Mouse (Mus musculus) stomach, postnatal 0 days (tissue): Measurements from ENCODE around the gene Atl2.

Experiments
- CTCF ChIP-seq: IDR thresholded peaks from 2 replicates; pipeline ENCODE4 v1.5.1; 2016; ENCODE audit warnings: antibody characterized with exemption, low read depth, mild to moderate bottlenecking, moderate library complexity
- EP300 ChIP-seq: optimal IDR thresholded peaks from 2 replicates; pipeline ENCODE3; 2016; ENCODE audit warnings: antibody characterized with exemption

DNA sequence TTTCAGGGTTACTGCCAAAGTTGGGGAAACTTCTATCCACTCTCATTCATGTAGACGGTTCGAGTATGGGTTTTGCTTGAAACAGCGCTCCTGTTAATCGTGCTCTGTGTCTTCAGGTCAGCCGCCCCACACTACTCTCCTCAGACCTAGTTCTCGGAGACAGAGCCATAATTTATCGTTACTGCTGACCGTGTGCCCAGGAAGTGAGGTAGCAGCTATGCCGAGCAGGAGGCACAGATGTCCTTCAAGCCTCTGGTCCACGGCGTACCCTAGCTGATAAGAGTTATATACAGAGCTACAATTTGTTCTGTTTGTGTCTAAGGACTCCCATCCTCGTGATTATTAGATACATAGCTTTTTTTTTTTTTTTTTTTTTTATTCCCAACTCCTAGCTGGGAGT, 13.6 kb upstream of the Atl2 start:
- TF ChIP-seq EP300 (no peak), CTCF (no peak)
